Mouse (Mus musculus) cerebellum, adult 18-20 months (tissue): ENCODE data around the gene Tpm1.

ENCODE experiments used
- DNase-seq, 2 experiments: peaks; one replicate each; pipeline ENCODE4 v3.0.0; 2021

The Tpm1 gene

DNA sequence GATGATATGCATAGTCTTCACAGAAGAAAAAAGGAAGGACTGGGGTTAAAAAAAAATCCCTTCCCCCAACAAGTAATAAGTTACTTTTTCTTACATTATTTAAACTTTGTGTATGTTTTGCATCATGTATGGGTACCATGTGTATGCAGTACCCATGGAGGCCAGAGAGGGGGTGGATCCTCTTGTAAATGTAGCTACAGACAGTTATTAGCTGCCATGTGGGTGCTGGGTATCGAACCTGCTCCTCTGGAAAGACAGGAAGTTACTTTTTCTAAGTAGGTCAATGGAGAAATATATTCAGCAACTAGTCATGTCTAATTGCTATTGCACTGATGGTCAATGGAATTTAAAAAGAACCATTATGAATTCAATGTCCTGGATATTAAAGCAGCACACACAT is 70.7 kb downstream of the Tpm1 start:
- DNase-seq: no peak

DNA sequence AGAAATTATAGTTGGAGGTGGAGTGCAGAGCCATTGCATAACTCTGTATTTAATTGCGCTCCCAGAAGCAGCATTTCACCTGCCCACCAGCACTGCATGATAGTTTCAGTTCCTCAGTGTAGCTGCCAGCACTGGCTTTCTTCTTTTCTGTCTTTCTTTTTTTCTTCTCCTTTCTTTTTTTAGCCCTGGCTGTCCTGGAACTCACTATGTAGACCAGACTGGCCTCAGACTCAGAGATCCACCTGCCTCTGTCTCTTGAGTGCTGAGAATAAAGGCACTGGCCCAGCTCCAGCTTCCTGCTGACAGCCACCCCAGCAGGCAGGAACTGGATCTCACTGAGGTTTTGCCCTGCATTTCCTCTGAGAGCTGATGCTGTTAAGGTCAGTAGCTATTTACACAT is 71.2 kb downstream of the Tpm1 start:
- DNase-seq: peak in 1 of 2 experiments; percentile 27

DNA sequence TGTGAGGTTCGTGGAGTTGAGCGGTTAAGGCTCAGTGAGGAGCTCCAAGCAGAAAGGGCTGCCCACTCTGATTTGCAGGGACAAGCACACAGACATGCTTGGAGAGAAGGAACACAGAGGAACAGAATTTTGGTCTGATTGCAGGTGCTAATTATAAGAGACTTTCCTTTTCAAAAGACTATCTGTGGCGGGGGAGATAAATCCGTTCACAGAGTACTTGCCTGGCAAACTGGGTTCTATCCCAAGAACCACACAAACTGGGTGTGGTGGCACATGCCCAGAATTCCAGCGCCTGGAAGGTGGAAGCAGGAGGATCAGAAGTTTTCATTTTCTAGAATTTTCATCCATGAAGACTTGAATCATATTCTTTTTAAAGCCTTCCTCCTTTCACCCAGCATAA is 72.1 kb downstream of the Tpm1 start:
- no peak for DNase-seq

DNA sequence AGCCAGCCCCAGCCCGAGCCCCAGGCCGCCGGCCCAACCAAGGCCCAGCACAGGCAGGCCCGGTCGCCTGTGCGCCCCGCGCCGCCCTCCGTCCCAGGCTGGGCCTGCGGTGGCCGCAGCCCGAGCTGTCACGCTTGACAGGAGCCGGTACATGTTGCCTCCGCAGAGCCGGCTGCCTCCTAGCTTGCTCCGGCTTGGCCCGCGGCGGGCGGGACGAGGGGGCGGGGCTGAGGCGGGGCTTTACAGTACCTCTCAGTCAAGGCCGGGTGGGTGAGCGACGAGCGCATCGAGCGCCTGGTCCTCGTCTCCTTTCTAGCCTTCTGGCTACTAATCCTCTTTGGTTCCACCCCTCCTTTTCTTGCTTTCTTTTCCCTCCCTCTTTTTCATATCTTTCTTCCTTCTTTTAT is 74.0 kb downstream of the Tpm1 start, which contains the start of gene Lactb:
Gene Lactb, minus strand, starts transcription at position 246 of the 407 bp plus-strand sequence.
- peak; percentile 96 to 99 for DNase-seq

DNA sequence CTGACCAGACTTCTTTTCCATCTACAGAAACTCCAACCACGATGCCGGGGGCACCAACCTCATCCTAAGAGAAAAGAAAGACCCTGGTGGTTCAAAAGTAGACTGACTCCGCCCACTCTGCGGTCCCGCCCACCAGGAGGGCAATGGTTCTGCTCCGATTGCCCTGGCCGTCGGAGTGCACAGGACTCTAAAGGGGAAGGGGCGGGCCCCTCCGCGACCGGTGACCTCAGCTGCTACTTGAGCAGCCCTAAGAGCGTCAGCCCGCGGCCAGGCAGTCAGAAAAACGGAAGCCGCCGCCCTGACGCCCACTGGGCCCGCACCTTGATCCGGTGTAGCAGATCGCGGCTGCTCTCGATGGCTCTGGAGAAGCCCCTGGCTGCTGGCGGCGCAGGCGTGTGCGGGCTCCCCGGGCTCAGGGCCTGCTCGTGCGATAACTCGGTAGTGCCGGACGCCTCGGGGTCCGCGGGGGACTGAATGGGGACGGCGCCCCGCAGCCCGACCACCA is 74.4 kb downstream of the Tpm1 start:
- peak; percentile 70 to 71 for DNase-seq
